Mouse (Mus musculus): ENCODE data around the gene Golga1. TPM values are rescaled to one million over a fixed set of nuclear protein-coding genes. Genes with fewer than 3 reads are reported as not detected.
"Not testable (repeated sequence)": the region's sequence is repeated elsewhere in the genome, so short reads cannot be mapped to it uniquely, and the experiment has no call there.

Golga1 gene
- polyA plus RNA-seq, 1 experiment: 129 TPM

- TF ChIP-seq CTCF (IDR thresholded peaks at IDR 0.05; ENCODE audit: insufficient read depth, low read depth, low read length) (no peak), POLR2A (IDR thresholded peaks at IDR 0.05; ENCODE audit: insufficient read depth, low read depth, low read length) (no peak)
- Histone ChIP-seq H3K4me1 (ENCODE audit: control insufficient read depth, insufficient read depth, low read length) (peaks cover 3% of the 10 kb centered on the region; the same call in 1 of the 2 replicates), H3K27ac (ENCODE audit: insufficient read depth, low read depth, low read length) (no peak overlapping the region), H3K4me3 (ENCODE audit: insufficient read depth, low read depth, low read length) (peak overlapping the region; percentile 95)
- WGBS: 3% methylated on average over 25 of the region's 25 CpGs
These were observed 498 bp downstream of the Golga1 start for GRCm38 (mm10) chr2:39064687-39065399.

GRCm38 (mm10) chr2:39048515-39048914 is 16.8 kb downstream of the Golga1 start:
- H3K4me3 ChIP-seq (ENCODE audit: insufficient read depth, low read depth, low read length): no peak overlapping the region
- TF ChIP-seq CTCF (IDR thresholded peaks at IDR 0.05; ENCODE audit: insufficient read depth, low read depth, low read length) (no peak), POLR2A (IDR thresholded peaks at IDR 0.05; ENCODE audit: insufficient read depth, low read depth, low read length) (no peak)
- 93% methylated on average over 1 of the region's 1 CpGs for WGBS
- no peaks in the 10 kb centered on the region for H3K4me1 ChIP-seq (ENCODE audit: control insufficient read depth, insufficient read depth, low read length)
- H3K27ac ChIP-seq (ENCODE audit: insufficient read depth, low read depth, low read length): no peak overlapping the region

- Histone ChIP-seq H3K4me3 (ENCODE audit: insufficient read depth, low read depth, low read length) (no peak overlapping the region), H3K27ac (ENCODE audit: insufficient read depth, low read depth, low read length) (no peak overlapping the region), H3K4me1 (ENCODE audit: control insufficient read depth, insufficient read depth, low read length) (no peaks in the 10 kb centered on the region)
- 96% methylated on average over 1 of the region's 1 CpGs for WGBS
- TF ChIP-seq CTCF (IDR thresholded peaks at IDR 0.05; ENCODE audit: insufficient read depth, low read depth, low read length): no peak
These were observed 25.1 kb downstream of the Golga1 start for GRCm38 (mm10) chr2:39040215-39040614.

- no peak overlapping the region for H3K27ac ChIP-seq (ENCODE audit: insufficient read depth, low read depth, low read length)
- 91% methylated on average over 1 of the region's 1 CpGs for WGBS
- H3K4me1 ChIP-seq (ENCODE audit: control insufficient read depth, insufficient read depth, low read length): no peaks in the 10 kb centered on the region
- no peak for TF ChIP-seq POLR2A (IDR thresholded peaks at IDR 0.05; ENCODE audit: insufficient read depth, low read depth, low read length)
- TF ChIP-seq CTCF (IDR thresholded peaks at IDR 0.05; ENCODE audit: insufficient read depth, low read depth, low read length): no peak
- H3K4me3 ChIP-seq (ENCODE audit: insufficient read depth, low read depth, low read length): no peak overlapping the region
These were observed 33.7 kb downstream of the Golga1 start for GRCm38 (mm10) chr2:39031611-39032010.

GRCm38 (mm10) chr2:39020004-39020403 is 45.3 kb downstream of the Golga1 start:
- 88% methylated on average over 1 of the region's 1 CpGs for WGBS
- no peaks in the 10 kb centered on the region for H3K4me1 ChIP-seq (ENCODE audit: control insufficient read depth, insufficient read depth, low read length)
- no peak overlapping the region for H3K4me3 ChIP-seq (ENCODE audit: insufficient read depth, low read depth, low read length)
- no peak for TF ChIP-seq POLR2A (IDR thresholded peaks at IDR 0.05; ENCODE audit: insufficient read depth, low read depth, low read length)
- no peak for TF ChIP-seq CTCF (IDR thresholded peaks at IDR 0.05; ENCODE audit: insufficient read depth, low read depth, low read length)
- H3K27ac ChIP-seq (ENCODE audit: insufficient read depth, low read depth, low read length): no peak overlapping the region

- no peak overlapping the region for H3K27ac ChIP-seq (ENCODE audit: insufficient read depth, low read depth, low read length)
- WGBS: 78% methylated on average over 3 of the region's 3 CpGs
- H3K4me1 ChIP-seq (ENCODE audit: control insufficient read depth, insufficient read depth, low read length): peaks cover 6% of the 10 kb centered on the region
- no peak overlapping the region for H3K4me3 ChIP-seq (ENCODE audit: insufficient read depth, low read depth, low read length)
- TF ChIP-seq CTCF (IDR thresholded peaks at IDR 0.05; ENCODE audit: insufficient read depth, low read depth, low read length) (no peak), POLR2A (IDR thresholded peaks at IDR 0.05; ENCODE audit: insufficient read depth, low read depth, low read length) (no peak)
These were observed 48.8 kb downstream of the Golga1 start for GRCm38 (mm10) chr2:39016581-39016980.

- TF ChIP-seq POLR2A (IDR thresholded peaks at IDR 0.05; ENCODE audit: insufficient read depth, low read depth, low read length): no peak
- TF ChIP-seq CTCF (IDR thresholded peaks at IDR 0.05; ENCODE audit: insufficient read depth, low read depth, low read length): no peak
- Histone ChIP-seq H3K4me3 (ENCODE audit: insufficient read depth, low read depth, low read length) (no peak overlapping the region), H3K4me1 (ENCODE audit: control insufficient read depth, insufficient read depth, low read length) (peaks cover 6% of the 10 kb centered on the region), H3K27ac (ENCODE audit: insufficient read depth, low read depth, low read length) (no peak overlapping the region)
- WGBS: 79% methylated on average over 7 of the region's 7 CpGs
These were observed 52.5 kb downstream of the Golga1 start for GRCm38 (mm10) chr2:39012768-39013279.

GRCm38 (mm10) chr2:39011971-39012370 is 53.4 kb downstream of the Golga1 start:
- Histone ChIP-seq H3K4me1 (ENCODE audit: control insufficient read depth, insufficient read depth, low read length) (peaks cover 6% of the 10 kb centered on the region), H3K4me3 (ENCODE audit: insufficient read depth, low read depth, low read length) (no peak overlapping the region), H3K27ac (ENCODE audit: insufficient read depth, low read depth, low read length) (no peak overlapping the region)
- no peak for TF ChIP-seq POLR2A (IDR thresholded peaks at IDR 0.05; ENCODE audit: insufficient read depth, low read depth, low read length)
- TF ChIP-seq CTCF (IDR thresholded peaks at IDR 0.05; ENCODE audit: insufficient read depth, low read depth, low read length): no peak
- WGBS: 52% methylated on average over 3 of the region's 3 CpGs

GRCm38 (mm10) chr2:39011264-39011663 is 54.1 kb downstream of the Golga1 start:
- no peak overlapping the region for H3K27ac ChIP-seq (ENCODE audit: insufficient read depth, low read depth, low read length)
- no peak overlapping the region for H3K4me3 ChIP-seq (ENCODE audit: insufficient read depth, low read depth, low read length)

GRCm38 (mm10) chr2:39010144-39010543 is 55.2 kb downstream of the Golga1 start:
- H3K4me1 ChIP-seq (ENCODE audit: control insufficient read depth, insufficient read depth, low read length); H3K27ac ChIP-seq (ENCODE audit: insufficient read depth, low read depth, low read length); H3K4me3 ChIP-seq (ENCODE audit: insufficient read depth, low read depth, low read length): not testable (repeated sequence)
- WGBS: 90% methylated on average over 5 of the region's 5 CpGs

More at GRCm38 (mm10) chr2:39011264-39011663, 54.1 kb downstream of the Golga1 start:
- peaks cover 6% of the 10 kb centered on the region for H3K4me1 ChIP-seq (ENCODE audit: control insufficient read depth, insufficient read depth, low read length)
- TF ChIP-seq CTCF (IDR thresholded peaks at IDR 0.05; ENCODE audit: insufficient read depth, low read depth, low read length) (no peak), POLR2A (IDR thresholded peaks at IDR 0.05; ENCODE audit: insufficient read depth, low read depth, low read length) (no peak)
